In genomic region chr13:20786825-20787245, GRCm38 (mm10) we compare ENCODE assay signal across 17 mouse cellular contexts. TPM values are rescaled to one million over a fixed set of nuclear protein-coding genes. Genes with fewer than 3 reads are reported as not detected.
A peak's percentile ranks its signal among the peaks of the same experiment; 100 is the strongest.
DNase-seq lines count a peak whose midpoint lies in the region; ATAC-seq and TF ChIP-seq lines count a peak whose summit lies in the region.
"Had no signal": no experiment of that assay in that cellular context is flagged by ENCODE, and none has a peak within 500 bp of the region (broad histone marks: within the 10 kb centered on the region; RNA-seq: fewer than 3 reads in every experiment).

No protein-coding gene starts in this region.

- H3K9ac ChIP-seq in liver, adult 2 months (ENCODE audit: low read depth, low read length): no peak overlapping the region
- H3K9ac ChIP-seq: forebrain, postnatal 0 days; hindbrain, embryonic 14.5 days; liver, embryonic 14.5 days; neural tube, embryonic 12.5 days had no signal

- DNase-seq in liver, adult 2 months (ENCODE audit: extremely low read depth, low read depth, low spot score): peak; percentile 40
- no peak for DNase-seq in liver
- DNase-seq in kidney, adult 8-10 months: peak; percentile 72 to 80
- DNase-seq in right cerebral cortex, postnatal 4 days: no peak
- DNase-seq in embryo, embryonic 11 days: no peak
- no peak for DNase-seq in gastrocnemius, postnatal 4 days (ENCODE audit: low spot score in 2 of 2)
- DNase-seq: cerebellum, adult 18-20 months; forebrain, postnatal 0 days; layer of hippocampus, adult 9-11 months; lung, postnatal 36 days had no signal

- H3K4me1 ChIP-seq in liver, adult 2 months (ENCODE audit: control insufficient read depth, insufficient read depth, low read length): no peaks in the 10 kb centered on the region
- H3K4me1 ChIP-seq: neural tube, embryonic 12.5 days had no signal

- no peaks in the 10 kb centered on the region for H3K36me3 ChIP-seq in liver, adult 2 months (ENCODE audit: control insufficient read depth, insufficient read depth, low read length)
- no peaks in the 10 kb centered on the region for H3K36me3 ChIP-seq in macrophage (ENCODE audit: inconsistent target)
- H3K36me3 ChIP-seq: neural tube, embryonic 12.5 days had no signal

- WGBS in liver, adult 2 months: 84% methylated on average over 1 of the region's 1 CpGs
- 88% methylated on average over 1 of the region's 1 CpGs for WGBS in macrophage (ENCODE audit: missing documents)

- H3K27ac ChIP-seq in liver, adult 2 months (replicated peaks; ENCODE audit: insufficient read depth, low read depth, low read length): no peak overlapping the region
- peak overlapping the region; percentile 92 for H3K27ac ChIP-seq in macrophage
- H3K27ac ChIP-seq: hindbrain, embryonic 14.5 days; liver, embryonic 14.5 days; neural tube, embryonic 12.5 days had no signal

- no peak for TF ChIP-seq POLR2A in liver, adult 2 months (IDR thresholded peaks at IDR 0.05; ENCODE audit: extremely low read depth, insufficient read depth, low read length)

- no peak for TF ChIP-seq CTCF in liver, adult 2 months (IDR thresholded peaks at IDR 0.05; ENCODE audit: low read depth, low read length)

- no peak overlapping the region for H3K4me3 ChIP-seq in liver, adult 2 months (ENCODE audit: insufficient read depth, low read depth, low read length)
- H3K4me3 ChIP-seq in macrophage (ENCODE audit: inconsistent target): no peak overlapping the region
- H3K4me3 ChIP-seq: erythroblast, embryonic 14.5 days; neural tube, embryonic 12.5 days had no signal

- H3K79me2 ChIP-seq in liver, adult 2 months (ENCODE audit: control insufficient read depth, insufficient read depth, low read length): no peaks in the 10 kb centered on the region
- no peaks in the 10 kb centered on the region for H3K79me2 ChIP-seq in macrophage (ENCODE audit: inconsistent target)

- H3K27me3 ChIP-seq in liver, adult 2 months (ENCODE audit: control insufficient read depth, insufficient read depth, low read length): no peaks in the 10 kb centered on the region
- H3K27me3 ChIP-seq: neural tube, embryonic 12.5 days had no signal

- 0 out of 2 replicates have a peak, but pooled peaks have one; percentile 50 for ATAC-seq in common myeloid progenitor, adult 5-6 weeks (replicated peaks; ENCODE audit: low read depth, poor library complexity, severe bottlenecking)
- ATAC-seq: forebrain, postnatal 0 days; midbrain, embryonic 16.5 days had no signal

RNA-seq across cellular contexts. Expression of gene Aoah, which starts 7.1 kb away (rescaled TPM):
- total RNA-seq in liver, adult 2 months (2014; rRNA removed): 1.1 and 1.3 TPM in 2 replicates
- 0.55 and 1.1 TPM in 2 replicates for polyA plus RNA-seq in liver, adult 2 months (2012; rRNA removed)
- 1.3 and 2.3 TPM in 2 replicates for total RNA-seq in common myeloid progenitor, adult 5-6 weeks (2017)
- total RNA-seq in macrophage (2018; cell fraction: chromatin; rRNA removed): 1,000 to 10,000 TPM in 13 of 26 experiments, 100 to 1,000 TPM in 13; 223 to 2,288 (median 1,214) TPM
- 100 to 1,000 TPM in 23 of 26 experiments, 10 to 100 TPM in 3; 84.8 to 485 (median 253) TPM for total RNA-seq in macrophage (2018; cell fraction: cytosol; rRNA removed)
- total RNA-seq in macrophage (2018; cell fraction: nucleus; rRNA removed): 1,000 to 10,000 TPM in 14 of 26 experiments, 100 to 1,000 TPM in 12; 269 to 1,709 (median 1,059) TPM
- polyA plus RNA-seq in macrophage (2018): 52.1 to 164 TPM (median 86.0 TPM) in 3 replicates
- 1 to 10 TPM; 1.6 to 1.8 TPM for total RNA-seq in gastrocnemius, postnatal 4 days (2021)
- polyA plus RNA-seq: erythroblast, embryonic 14.5 days had no signal

Comparison
In these comparisons a context has a peak if more than half of its experiments do, and no peak if none do; other contexts are left out.
1. DNase-seq: peak in liver, adult 2 months (single experiment) and kidney, adult 8-10 months (2 of 2); none in liver (single experiment), right cerebral cortex, postnatal 4 days (single experiment), embryo, embryonic 11 days (single experiment) and gastrocnemius, postnatal 4 days (0 of 2).